Mouse (Mus musculus) frontal cortex, postnatal 14 days (tissue): Measurements from ENCODE around the gene Ksr1.
"Not testable (repeated sequence)": the region's sequence is repeated elsewhere in the genome, so short reads cannot be mapped to it uniquely, and the experiment has no call there.

ENCODE experiments used
- DNase-seq, 2 experiments: peaks; one replicate each; pipeline ENCODE4 v3.0.0; 2022; ENCODE audit warnings: low spot score in 2 of 2

The Ksr1 gene

GRCm38 (mm10) chr11:79012529-79012928 lies 133.7 kb downstream of the Ksr1 start:
- no peak for DNase-seq

GRCm38 (mm10) chr11:79008891-79009290 lies 137.3 kb downstream of the Ksr1 start:
- no peak for DNase-seq

GRCm38 (mm10) chr11:79008007-79008775 lies 138.0 kb downstream of the Ksr1 start:
- DNase-seq, result no peak

DNA sequence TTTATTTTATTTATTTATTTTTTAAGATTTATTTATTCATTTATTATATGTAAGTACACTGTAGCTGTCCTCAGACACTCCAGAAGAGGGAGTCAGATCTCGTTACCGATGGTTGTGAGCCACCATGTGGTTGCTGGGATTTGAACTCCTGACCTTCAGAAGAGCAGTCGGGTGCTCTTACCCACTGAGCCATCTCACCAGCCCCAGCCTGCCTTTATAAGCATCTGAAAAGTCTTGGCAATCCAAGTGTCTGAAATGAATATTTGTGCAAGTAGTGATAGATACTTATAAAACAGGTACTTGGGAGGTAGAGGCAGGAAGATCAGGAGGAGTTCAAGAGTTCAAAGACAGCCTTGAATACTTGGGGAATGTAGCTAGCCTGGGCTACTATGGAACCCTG lies 138.9 kb downstream of the Ksr1 start:
- not testable (repeated sequence) for DNase-seq

GRCm38 (mm10) chr11:79006417-79006816 lies 139.8 kb downstream of the Ksr1 start:
- no peak for DNase-seq

DNA sequence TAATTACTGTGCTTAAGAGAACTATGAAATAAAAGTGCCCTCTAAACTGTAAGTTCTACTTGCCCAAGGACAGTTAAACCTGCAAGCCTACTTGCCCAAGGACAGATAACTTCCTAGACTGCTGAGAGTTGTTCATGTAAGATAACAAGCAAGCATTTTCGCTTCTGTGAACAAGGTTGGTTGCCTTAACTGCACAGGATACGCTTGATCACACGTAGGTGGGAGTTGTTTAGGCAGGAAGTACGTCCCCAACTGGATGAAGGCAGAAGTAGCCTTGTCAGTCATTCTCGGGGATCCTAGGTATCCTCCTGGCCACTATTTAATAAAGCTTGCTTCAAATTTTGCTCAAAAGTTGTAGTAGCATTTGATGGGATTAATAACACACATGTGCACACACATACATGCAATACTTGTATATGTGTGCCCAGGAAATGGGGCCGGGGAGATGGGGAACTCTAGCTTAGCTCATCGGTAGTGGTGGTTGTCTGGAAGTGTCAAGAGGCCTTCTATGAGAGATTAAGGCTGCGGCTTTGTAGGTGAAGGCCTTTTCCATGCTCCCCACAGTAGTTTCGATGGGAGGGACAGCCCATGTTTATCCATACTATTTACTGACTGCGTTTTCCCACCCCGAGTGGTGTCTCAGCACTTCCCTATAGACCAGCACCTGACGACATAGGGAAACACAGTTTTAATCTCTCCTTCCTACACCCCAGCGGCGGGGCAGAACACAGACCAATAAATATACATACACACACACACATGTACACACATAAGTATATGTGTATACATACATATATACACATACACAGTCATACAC lies 140.4 kb downstream of the Ksr1 start:
- no peak for DNase-seq

DNA sequence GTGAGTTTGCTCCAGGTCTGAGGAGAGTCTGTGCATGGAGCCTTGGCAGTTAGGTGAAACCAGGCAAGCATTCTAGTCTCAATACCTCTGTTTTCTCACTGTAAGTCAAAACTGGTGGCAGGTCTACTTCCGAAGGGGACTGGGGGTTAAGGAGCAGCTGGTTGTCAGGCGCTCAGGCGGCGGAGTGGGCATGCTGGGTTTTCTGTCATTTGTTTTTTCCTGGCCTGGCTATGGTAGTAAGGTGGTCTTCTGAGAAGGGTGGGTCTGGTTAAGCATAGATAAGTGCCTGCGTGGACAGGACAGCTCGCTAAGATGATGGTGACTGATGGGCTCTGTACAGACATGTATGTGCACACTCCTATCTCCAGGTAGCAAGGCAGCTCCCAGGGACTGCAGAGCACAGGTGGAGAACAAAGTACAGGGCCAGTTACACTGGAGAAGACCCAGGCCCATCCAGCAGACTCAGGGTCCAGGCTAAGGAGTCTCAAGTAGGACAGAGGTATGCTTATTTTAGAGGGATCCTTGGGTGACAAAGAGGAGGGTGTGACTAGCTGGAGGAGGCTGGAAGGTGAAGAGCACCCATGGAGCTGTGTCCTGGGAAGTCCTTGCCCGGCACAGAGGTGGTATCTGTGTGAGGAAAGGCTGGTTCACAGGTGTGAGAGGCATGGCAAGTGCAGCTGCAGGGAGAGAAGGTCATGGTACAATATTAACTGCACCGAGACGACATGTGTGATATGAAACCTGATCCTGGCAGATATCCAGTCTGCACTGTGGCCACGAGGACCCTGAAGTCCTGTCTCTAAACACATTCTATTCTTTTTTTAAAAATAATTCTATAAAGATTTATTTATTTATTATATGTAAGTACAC lies 142.2 kb downstream of the Ksr1 start:
- DNase-seq, result no peak

DNA sequence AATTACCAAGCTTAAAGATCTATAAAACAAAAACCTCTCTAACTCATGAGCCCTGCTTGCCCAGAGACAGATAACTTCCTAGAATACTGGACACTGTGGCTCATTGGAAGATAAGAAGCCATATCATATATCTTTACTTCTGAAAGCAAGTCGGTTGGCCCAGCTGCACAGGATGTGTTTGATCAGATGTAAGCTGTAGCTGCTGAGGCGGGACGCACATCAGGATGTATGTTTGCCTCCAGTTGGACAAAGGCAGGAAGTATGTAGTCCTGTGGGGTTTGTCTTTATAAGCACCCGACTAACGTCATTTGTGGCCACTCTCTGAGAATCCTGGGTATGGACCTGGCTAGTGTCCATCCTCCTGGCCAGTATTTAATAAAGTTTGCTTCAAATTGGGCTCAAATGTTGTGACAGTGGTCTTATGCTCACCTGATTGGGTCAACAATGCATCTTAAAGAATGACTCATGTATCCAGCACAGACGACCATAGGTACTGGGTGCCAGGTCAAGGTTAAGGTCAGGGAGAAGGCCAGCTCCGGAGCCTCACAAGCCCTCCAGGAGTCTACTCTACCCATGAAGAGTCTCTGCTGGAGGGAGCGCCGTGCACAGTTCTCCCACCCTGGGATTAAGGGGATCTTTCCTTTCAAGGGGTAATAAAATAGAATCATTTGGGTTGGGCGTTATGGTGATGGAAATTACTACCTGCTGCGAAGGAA lies 143.0 kb downstream of the Ksr1 start:
- no peak for DNase-seq

DNA sequence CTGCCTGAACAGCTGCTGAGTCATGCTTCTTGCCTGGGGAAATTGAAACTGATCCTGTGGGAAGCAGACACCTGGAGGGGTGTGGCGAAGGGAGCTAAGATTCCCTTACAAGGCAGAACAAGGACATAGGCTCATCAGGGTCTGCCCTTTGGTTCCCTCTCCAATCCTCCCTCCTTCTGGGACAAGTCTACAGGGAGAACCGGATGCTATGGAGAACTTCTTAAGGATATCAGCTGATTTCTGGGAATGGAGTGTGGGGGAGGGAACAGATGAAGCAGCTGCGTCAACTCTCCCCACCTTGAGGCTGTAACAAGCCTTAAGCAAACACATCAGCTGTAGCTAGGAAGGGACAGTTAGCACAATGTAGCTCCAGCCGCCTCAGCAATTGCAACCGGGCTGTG lies 143.7 kb downstream of the Ksr1 start:
- no peak for DNase-seq

- no peak for DNase-seq
These were observed 144.3 kb downstream of the Ksr1 start for GRCm38 (mm10) chr11:79001871-79002270.

DNA sequence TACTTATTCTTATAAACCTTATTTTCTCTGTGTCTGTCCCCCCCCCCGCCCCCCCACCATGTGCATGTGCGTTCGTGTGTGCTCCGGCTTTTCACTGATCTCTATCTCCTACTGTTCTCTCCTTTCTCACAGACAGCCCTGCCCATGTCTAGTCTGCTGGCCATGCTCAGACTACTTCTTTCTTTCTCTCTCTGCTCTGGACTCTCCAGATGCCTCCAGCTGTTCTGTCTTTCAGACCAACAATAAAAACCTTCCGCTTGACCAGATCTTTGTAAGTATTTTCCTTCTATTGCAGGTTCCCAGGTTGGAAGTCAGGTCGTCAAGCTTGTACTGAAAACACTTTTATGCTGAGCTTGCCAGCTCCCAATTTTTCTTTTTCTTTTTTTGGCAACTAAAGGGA lies 147.1 kb downstream of the Ksr1 start:
- DNase-seq, result no peak

- not testable (repeated sequence) for DNase-seq
These were observed 155.2 kb downstream of the Ksr1 start for GRCm38 (mm10) chr11:78990875-78991543.

DNA sequence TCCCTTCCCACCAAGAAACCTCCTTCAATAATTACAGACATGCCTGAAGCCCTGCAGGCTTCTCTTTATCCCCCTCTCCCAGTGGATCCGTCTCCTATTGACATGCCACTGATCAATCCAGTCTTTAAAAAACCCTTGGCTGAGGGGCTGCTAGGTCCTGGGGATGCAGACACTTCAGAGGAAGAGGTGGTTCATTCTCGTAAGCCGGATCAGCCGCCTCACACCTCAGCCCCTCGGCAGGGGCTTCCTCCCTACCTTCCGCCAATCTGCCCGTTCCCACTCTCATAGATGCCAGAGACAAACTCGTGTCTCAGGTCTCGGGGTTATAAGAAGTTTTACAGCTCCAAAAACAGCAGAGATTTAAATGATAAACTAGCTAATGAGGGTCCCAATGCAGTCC lies 156.1 kb downstream of the Ksr1 start:
- no peak for DNase-seq

DNA sequence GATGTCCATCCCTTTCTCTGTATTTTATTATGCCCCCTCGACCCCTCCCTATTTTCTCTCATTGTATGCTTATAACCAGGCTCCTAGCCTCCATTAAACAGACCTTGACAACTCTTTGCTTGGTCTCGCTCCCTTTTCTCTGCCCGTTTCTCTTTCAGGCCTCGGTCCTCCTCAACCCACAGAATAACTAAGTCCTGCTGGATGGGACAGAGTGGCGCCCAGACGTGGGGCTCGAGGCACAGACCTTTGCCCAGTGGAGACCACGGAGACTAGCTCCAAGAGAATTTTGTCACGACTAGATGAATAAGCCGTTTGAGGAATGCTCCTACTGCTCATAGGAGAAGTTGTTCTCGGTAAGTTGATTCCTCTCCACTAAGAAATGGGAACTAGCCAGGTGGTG lies 157.0 kb downstream of the Ksr1 start:
- not testable (repeated sequence) for DNase-seq

DNA sequence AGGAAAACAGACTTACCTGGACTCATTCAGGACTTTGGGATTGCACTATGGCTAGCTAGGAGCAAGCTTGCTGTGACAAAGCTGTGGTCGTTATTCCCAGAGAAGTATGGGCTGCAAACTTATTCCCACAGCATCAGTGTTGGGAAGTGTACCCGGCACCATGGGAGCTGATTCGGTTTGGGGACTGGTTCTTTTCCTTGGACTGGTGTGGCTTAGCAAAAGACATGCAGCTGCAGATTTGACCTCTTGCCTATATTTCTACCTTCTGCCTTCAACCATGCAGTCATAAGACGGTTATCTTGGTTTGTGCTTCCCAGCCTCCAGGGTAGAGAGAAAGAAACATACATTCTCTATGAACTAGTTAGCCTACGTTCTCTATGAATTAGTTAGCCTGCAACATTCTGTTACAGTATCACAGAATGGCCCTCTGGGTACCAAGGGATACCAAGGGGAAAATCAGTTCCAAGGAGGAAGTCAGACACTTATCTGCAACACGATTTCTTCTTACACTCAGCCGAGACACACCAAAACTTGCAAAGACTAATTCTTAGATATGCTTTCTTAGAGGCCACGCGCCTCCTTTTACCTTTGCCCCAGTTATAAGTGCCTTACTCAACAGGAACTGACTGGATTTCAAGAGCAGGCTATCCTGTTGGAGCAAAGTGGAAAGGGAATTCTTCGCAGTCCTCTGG lies 159.8 kb downstream of the Ksr1 start:
- DNase-seq, result no peak

DNA sequence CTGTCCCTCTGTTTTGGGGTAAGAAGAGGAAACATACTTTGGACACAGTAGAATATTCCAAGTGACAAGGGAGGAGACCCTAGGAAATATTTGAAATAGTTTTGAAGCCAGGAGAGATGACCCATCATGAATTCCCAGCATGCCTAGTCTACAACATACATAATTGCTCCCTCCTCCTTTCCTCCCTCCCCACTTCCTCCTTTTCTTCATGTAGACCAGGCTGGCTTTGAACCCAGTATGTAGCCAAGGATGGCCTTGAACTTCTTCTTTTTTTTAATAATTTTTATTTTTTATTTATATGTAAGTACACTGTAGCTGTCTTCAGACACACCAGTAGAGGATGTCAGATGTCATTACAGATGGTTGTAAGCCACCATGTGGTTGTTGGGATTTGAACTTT lies 160.7 kb downstream of the Ksr1 start:
- no peak for DNase-seq

DNA sequence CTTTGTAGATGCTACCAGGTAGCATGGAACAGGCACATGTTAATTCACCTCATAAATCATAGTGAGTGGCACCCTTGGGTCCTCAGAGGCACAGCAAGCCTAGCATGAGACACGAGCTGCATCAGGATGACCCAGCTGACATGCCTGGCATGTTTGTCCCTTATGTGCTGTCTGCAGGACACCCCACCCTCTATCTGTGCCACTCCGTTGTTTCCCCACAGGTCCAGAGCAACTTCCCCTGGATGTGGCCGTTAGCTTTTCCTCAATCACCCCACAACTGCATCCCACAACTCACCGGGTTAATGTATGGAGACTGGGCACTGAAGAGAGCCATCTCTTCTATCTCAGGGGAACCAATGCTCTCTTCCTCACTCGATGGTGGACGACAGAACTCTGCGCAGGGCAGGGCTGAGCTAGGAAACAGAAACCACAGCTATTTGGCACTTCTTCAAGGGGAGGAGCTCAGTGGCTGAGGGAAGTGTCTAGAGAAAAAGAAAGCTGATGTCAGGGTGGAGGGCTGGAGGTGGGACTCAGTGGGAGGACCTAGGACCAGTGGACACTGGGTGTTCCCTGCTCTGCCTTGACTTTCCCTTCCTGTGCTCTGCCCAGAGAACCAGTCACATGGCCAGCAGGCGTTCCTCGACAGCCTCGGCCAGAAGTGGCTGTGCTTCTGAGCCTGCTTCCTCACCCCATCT lies 161.6 kb downstream of the Ksr1 start, which contains the start of gene Lgals9:
TSS of gene Lgals9 (minus strand) at position 464 of the 695 bp plus-strand sequence.
- no peak for DNase-seq

- DNase-seq, result no peak
These were observed 162.7 kb downstream of the Ksr1 start for GRCm38 (mm10) chr11:78983539-78983938.

GRCm38 (mm10) chr11:78982513-78983291 lies 163.5 kb downstream of the Ksr1 start:
- no peak for DNase-seq
